Comparison of ENCODE assay signal across 26 mouse cellular contexts in genomic region chr12:42526009-42526408, GRCm38 (mm10).
DNase-seq lines count a peak whose midpoint lies in the region; ATAC-seq and TF ChIP-seq lines count a peak whose summit lies in the region.
"Had no signal": no experiment of that assay in that cellular context is flagged by ENCODE, and none has a peak within 500 bp of the region (broad histone marks: within the 10 kb centered on the region; RNA-seq: fewer than 3 reads in every experiment).

No protein-coding gene starts in this region.

- H3K36me3 ChIP-seq in ES-Bruce4 (ENCODE audit: control insufficient read depth, insufficient read depth, low read length, poor library complexity, severe bottlenecking) = no peaks in the 10 kb centered on the region
- no peaks in the 10 kb centered on the region for H3K36me3 ChIP-seq in hindbrain, embryonic 12.5 days
- no peaks in the 10 kb centered on the region for H3K36me3 ChIP-seq in limb, embryonic 10.5 days
- H3K36me3 ChIP-seq: G1E had no signal

- peak; percentile 77 for DNase-seq in ES-CJ7 (ENCODE audit: low read depth, low spot score)
- peak; percentile 85 for DNase-seq in R1 (ENCODE audit: low read depth, low spot score)
- DNase-seq in ZHBTc4 (ENCODE audit: low read depth, low spot score) = peak; percentile 62
- no peak for DNase-seq in cerebellum, adult 9-11 months
- no peak for DNase-seq in neural tube, embryonic 10.5 days (ENCODE audit: extremely low spot score, low spot score)
- no peak for DNase-seq in limb, embryonic 10.5 days (ENCODE audit: low spot score)
- DNase-seq: adrenal gland, adult 2 months; adrenal gland, adult 8-10 months; adrenal gland, postnatal 10 days; adrenal gland, postnatal 14 days; adrenal gland, postnatal 25 days; adrenal gland, postnatal 36 days; B cell, adult 2 months; cerebellum, adult 11 months; cerebellum, adult 11-12 months; cerebellum, adult 18-20 months; cerebellum, adult 2 months; cerebellum, adult 8-10 months; cerebellum, adult 9-10 months had no signal

- H3K4me3 ChIP-seq in ES-Bruce4 (ENCODE audit: low read depth, low read length) = no peak overlapping the region
- no peak overlapping the region for H3K4me3 ChIP-seq in hindbrain, embryonic 12.5 days
- H3K4me3 ChIP-seq in limb, embryonic 10.5 days = no peak overlapping the region

- H3K4me1 ChIP-seq in ES-Bruce4 (ENCODE audit: control insufficient read depth, insufficient read depth, low read length) = no peaks in the 10 kb centered on the region
- H3K4me1 ChIP-seq in hindbrain, embryonic 12.5 days = no peaks in the 10 kb centered on the region
- H3K4me1 ChIP-seq in limb, embryonic 10.5 days = no peaks in the 10 kb centered on the region

- TF ChIP-seq POLR2A in ES-Bruce4 (IDR thresholded peaks at IDR 0.05; ENCODE audit: insufficient read depth, low read length) = no peak

- TF ChIP-seq CTCF in ES-Bruce4 (IDR thresholded peaks at IDR 0.05; ENCODE audit: low read depth, low read length) = no peak

- H3K4me2 ChIP-seq in hindbrain, embryonic 12.5 days (replicated peaks) = no peak overlapping the region

- ATAC-seq in hindbrain, embryonic 12.5 days (ENCODE audit: low FRiP score) = no peak
- ATAC-seq: activated CD4-positive, CD25-positive, alpha-beta regulatory T cell, adult 4 months; CD4-positive, CD25-positive, alpha-beta regulatory T cell, adult 4 months; Patski had no signal

- no peak overlapping the region for H3K27ac ChIP-seq in ES-Bruce4 (ENCODE audit: insufficient read depth, low read length)
- H3K27ac ChIP-seq in hindbrain, embryonic 12.5 days = no peak overlapping the region
- no peak overlapping the region for H3K27ac ChIP-seq in limb, embryonic 10.5 days

- no peak overlapping the region for H3K9ac ChIP-seq in ES-Bruce4 (ENCODE audit: low read depth, poor library complexity, severe bottlenecking)
- H3K9ac ChIP-seq in hindbrain, embryonic 12.5 days = no peak overlapping the region

- H3K9me3 ChIP-seq in ES-Bruce4 (replicated peaks; ENCODE audit: control insufficient read depth, insufficient read depth, low read length, poor library complexity, severe bottlenecking) = no peaks in the 10 kb centered on the region
- H3K9me3 ChIP-seq in hindbrain, embryonic 12.5 days (replicated peaks) = no peaks in the 10 kb centered on the region
- no peaks in the 10 kb centered on the region for H3K9me3 ChIP-seq in limb, embryonic 10.5 days (replicated peaks)

- H3K27me3 ChIP-seq in ES-Bruce4 (ENCODE audit: control insufficient read depth, insufficient read depth, low read length, poor library complexity, severe bottlenecking) = no peaks in the 10 kb centered on the region
- no peaks in the 10 kb centered on the region for H3K27me3 ChIP-seq in hindbrain, embryonic 12.5 days
- no peaks in the 10 kb centered on the region for H3K27me3 ChIP-seq in limb, embryonic 10.5 days (ENCODE audit: low read depth, poor library complexity, severe bottlenecking)
- H3K27me3 ChIP-seq: CH12.LX, Patski had no signal

- peak; percentile 76 for TF ChIP-seq EP300 in ES-Bruce4 (IDR thresholded peaks at IDR 0.05; ENCODE audit: insufficient read depth, low read depth, low read length)

Comparison
In these comparisons a context has a peak if more than half of its experiments do, and no peak if none do; other contexts are left out.
1. DNase-seq: peak in ES-CJ7 (single experiment), R1 (single experiment) and ZHBTc4 (single experiment); none in cerebellum, adult 9-11 months (single experiment), neural tube, embryonic 10.5 days (single experiment) and limb, embryonic 10.5 days (single experiment).